Mouse (Mus musculus): ENCODE results near the gene Ktn1.

- TF ChIP-seq CTCF (conservative IDR thresholded peaks at IDR 0.05; ENCODE audit: insufficient read depth, insufficient read length, low read depth, low read length) (no peak), POLR2A (IDR thresholded peaks at IDR 0.05; ENCODE audit: low read depth, low read length) (no peak)
Observed at GRCm38 (mm10) chr14:47747536-47747935, 99.3 kb downstream of the Ktn1 start.

Measured in kidney, adult 2 months (tissue).